Mouse (Mus musculus) hindbrain, embryonic 15.5 days (tissue): Measurements from ENCODE around the gene P2rx1. TPM values are rescaled to one million over a fixed set of nuclear protein-coding genes. Genes with fewer than 3 reads are reported as not detected.

Experiments
- ATAC-seq: fragments of 200-750 bp; cut with Nextera tagmentation; 2 replicates; pipeline ENCODE4 v1.8.0; 2017; ENCODE audit warnings: low read depth, moderate number of reproducible peaks, moderate TSS enrichment; ENCODE audit not compliant: low FRiP score
- H3K27ac ChIP-seq: fragments of 300-500 bp; sonication (generic); replicated peaks from 2 replicates; pipeline ENCODE4 v1.5.1; 2015; ENCODE audit warnings: mild to moderate bottlenecking, inconsistent platforms
- H3K27me3 ChIP-seq: fragments of 300-500 bp; sonication (generic); 2 replicates; pipeline ENCODE4 v1.6.1; 2015; ENCODE audit warnings: control low read depth, inconsistent platforms
- H3K36me3 ChIP-seq: fragments of 300-500 bp; sonication (generic); 2 replicates; pipeline ENCODE4 v1.6.1; 2015; ENCODE audit warnings: control low read depth, inconsistent platforms
- H3K4me1 ChIP-seq: fragments of 300-500 bp; sonication (generic); replicated peaks from 2 replicates; pipeline ENCODE4 v1.6.1; 2015; ENCODE audit warnings: control low read depth, inconsistent platforms
- H3K4me2 ChIP-seq: fragments of 300-500 bp; sonication (generic); 2 replicates; pipeline ENCODE4 v1.6.1; 2015; ENCODE audit warnings: moderate library complexity, mild to moderate bottlenecking, inconsistent platforms
- H3K4me3 ChIP-seq: fragments of 300-500 bp; sonication (generic); 2 replicates; pipeline ENCODE4 v1.5.1; 2015; ENCODE audit warnings: mild to moderate bottlenecking, inconsistent platforms
- H3K9ac ChIP-seq: fragments of 300-500 bp; sonication (generic); 2 replicates; pipeline ENCODE4 v1.6.1; 2015; ENCODE audit warnings: inconsistent platforms
- H3K9me3 ChIP-seq: fragments of 300-500 bp; sonication (generic); 2 replicates; pipeline ENCODE4 v1.6.1; 2016; ENCODE audit warnings: control low read depth, inconsistent platforms
- WGBS: fragments of 180-500 bp; shearing (Covaris S2); methylation state at CpG from one replicate; pipeline ENCODE4 v1.1.7; 2015; 5-methylcytosine and 5-hydroxymethylcytosine counted together
- polyA plus RNA-seq: library from polyadenylated mRNA; unstranded; fragments of >200 nt; fragmentation: Nextera tagmentation; extraction: Ambion mirVana; gene quantifications from 2 replicates; pipeline ENCODE4 v1.2.1, GENCODE M21; 2015

Gene P2rx1
- polyA plus RNA-seq, 1 experiment from 2014 or later, result 0.39 TPM

DNA sequence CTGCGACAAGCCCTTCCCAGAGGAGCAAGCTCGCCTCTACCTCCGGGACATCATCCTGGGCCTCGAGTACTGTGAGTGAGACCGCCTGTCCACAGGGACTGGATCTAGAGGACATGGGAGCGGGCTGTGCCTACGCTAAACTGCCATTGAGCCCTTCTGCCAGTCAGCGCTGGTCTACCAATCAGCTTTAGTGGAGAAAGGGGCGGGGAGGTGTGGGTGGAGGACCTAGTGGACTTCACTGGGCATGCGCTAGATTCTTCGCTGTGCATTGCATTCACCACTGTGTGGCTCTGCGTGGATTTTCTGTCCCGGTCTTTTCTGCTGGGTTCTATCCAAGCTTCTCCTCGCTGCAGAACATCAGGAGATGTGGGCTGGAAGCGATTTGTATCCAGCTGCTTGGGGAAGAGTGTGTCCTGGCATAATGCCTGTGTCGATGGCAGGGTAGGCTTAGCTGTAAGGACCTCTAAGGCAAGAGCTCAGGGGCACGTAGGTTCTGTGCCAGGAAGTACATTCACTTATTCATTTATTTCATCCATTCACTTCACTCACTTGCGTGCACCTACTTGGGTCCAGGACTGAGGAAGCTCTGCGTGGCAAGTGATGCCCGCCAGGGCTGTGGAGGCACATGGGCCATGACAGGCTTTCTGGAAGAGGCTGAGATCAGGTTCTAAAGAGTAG lies 32.1 kb downstream of the P2rx1 start:
- WGBS, result 25% methylated on average over 20 of the region's 20 CpGs
- Histone ChIP-seq H3K9ac (peak overlapping the region; percentile 32), H3K27me3 (no peaks in the 10 kb centered on the region), H3K9me3 (no peaks in the 10 kb centered on the region), H3K4me3 (peak overlapping the region; percentile 34), H3K4me2 (peak overlapping the region; percentile 67), H3K27ac (peak overlapping the region; percentile 72), H3K4me1 (peaks cover 10% of the 10 kb centered on the region), H3K36me3 (peaks cover 23% of the 10 kb centered on the region; the same call in 1 of the 2 replicates)
- peak; percentile 95 for ATAC-seq

- Histone ChIP-seq H3K4me2 (peak overlapping the region; percentile 67), H3K4me3 (no peak overlapping the region), H3K27me3 (no peaks in the 10 kb centered on the region), H3K9ac (peak overlapping the region; percentile 1), H3K27ac (peak overlapping the region; percentile 72), H3K4me1 (peaks cover 10% of the 10 kb centered on the region), H3K36me3 (peaks cover 28% of the 10 kb centered on the region; the same call in 1 of the 2 replicates), H3K9me3 (no peaks in the 10 kb centered on the region)
- 54% methylated on average over 5 of the region's 5 CpGs for WGBS
- no peak for ATAC-seq
Measured at GRCm38 (mm10) chr11:73031536-73031935, 32.6 kb downstream of the P2rx1 start.

DNA sequence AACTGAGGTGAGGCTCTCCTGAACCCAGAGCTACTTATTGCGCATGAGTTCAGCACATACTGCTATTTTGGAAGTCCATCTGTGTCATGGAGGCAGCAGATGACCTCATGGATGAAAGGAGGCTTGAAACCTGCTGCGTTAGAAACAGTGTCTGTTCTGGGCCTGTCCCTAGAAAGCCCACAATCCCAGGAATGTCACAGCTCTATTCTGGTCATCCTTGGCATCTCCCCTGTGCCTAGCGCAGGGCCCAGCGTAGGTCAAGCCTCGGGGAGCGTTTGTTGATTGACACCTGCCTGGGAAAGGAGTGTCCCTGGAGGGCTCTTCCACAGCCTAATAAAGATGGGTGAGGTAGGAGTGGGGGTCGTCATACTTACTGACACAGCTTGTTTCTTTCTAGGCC lies 37.2 kb downstream of the P2rx1 start:
- Histone ChIP-seq H3K4me2 (no peak overlapping the region), H3K27me3 (no peaks in the 10 kb centered on the region), H3K27ac (no peak overlapping the region), H3K9ac (no peak overlapping the region), H3K4me1 (peaks cover 7% of the 10 kb centered on the region), H3K36me3 (peaks cover 29% of the 10 kb centered on the region), H3K4me3 (no peak overlapping the region), H3K9me3 (no peaks in the 10 kb centered on the region)
- 81% methylated on average over 7 of the region's 7 CpGs for WGBS
- ATAC-seq, result no peak

DNA sequence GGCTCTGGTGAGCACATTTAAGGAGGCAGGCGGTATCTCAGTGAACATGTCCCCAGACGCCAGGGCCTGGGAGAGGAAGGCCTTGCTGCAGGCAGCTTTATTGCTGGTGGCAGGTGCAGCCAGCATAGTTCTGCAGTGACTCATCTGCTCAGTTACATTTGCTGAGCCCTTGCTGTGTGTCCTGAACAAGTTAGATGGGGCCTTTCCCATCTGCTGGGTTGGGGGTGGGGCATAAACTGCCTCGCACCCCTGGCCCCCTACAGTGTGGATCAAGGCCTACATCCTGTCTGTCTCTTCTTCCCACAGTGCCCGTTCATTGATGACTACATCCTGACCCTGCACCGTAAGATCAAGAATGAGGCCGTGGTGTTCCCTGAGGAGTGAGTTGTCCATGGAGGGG lies 38.0 kb downstream of the P2rx1 start:
- H3K4me3 ChIP-seq, result no peak overlapping the region
- peaks cover 29% of the 10 kb centered on the region for H3K36me3 ChIP-seq
- no peak for ATAC-seq
- H3K4me1 ChIP-seq, result no peaks in the 10 kb centered on the region
- H3K9ac ChIP-seq, result no peak overlapping the region
- no peaks in the 10 kb centered on the region for H3K27me3 ChIP-seq
- no peak overlapping the region for H3K4me2 ChIP-seq
- H3K27ac ChIP-seq, result no peak overlapping the region
- 51% methylated on average over 6 of the region's 6 CpGs for WGBS
- H3K9me3 ChIP-seq, result no peaks in the 10 kb centered on the region

DNA sequence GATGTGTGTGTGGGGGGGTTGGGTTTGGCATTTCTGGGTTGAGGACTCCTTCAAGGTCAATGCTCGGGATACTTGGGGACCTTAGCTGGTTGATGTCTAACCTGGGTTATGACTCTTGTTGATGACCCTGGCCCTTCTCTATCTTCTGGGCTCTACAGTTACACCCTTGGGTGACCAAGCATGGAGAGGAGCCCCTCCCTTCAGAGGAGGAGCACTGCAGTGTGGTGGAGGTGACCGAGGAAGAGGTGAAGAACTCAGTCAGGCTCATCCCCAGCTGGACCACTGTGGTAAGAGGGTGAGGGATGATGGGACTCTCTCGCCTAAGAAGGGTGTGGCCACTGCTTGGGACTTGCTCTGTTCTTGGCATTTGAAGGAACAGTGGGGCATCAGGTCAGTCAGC lies 38.8 kb downstream of the P2rx1 start:
- Histone ChIP-seq H3K27ac (no peak overlapping the region), H3K9ac (no peak overlapping the region), H3K9me3 (no peaks in the 10 kb centered on the region), H3K27me3 (no peaks in the 10 kb centered on the region), H3K4me2 (no peak overlapping the region), H3K4me3 (no peak overlapping the region), H3K4me1 (no peaks in the 10 kb centered on the region), H3K36me3 (peaks cover 29% of the 10 kb centered on the region)
- WGBS, result 91% methylated on average over 3 of the region's 3 CpGs
- no peak for ATAC-seq

- WGBS, result 62% methylated on average over 9 of the region's 9 CpGs
- ATAC-seq, result no peak; the same call in 1 of the 2 replicates
- Histone ChIP-seq H3K9me3 (no peaks in the 10 kb centered on the region), H3K4me1 (no peaks in the 10 kb centered on the region), H3K36me3 (peaks cover 21% of the 10 kb centered on the region), H3K4me2 (no peak overlapping the region), H3K9ac (no peak overlapping the region), H3K4me3 (no peak overlapping the region), H3K27ac (no peak overlapping the region), H3K27me3 (no peaks in the 10 kb centered on the region)
Measured at GRCm38 (mm10) chr11:73039102-73039799, 40.3 kb downstream of the P2rx1 start.

GRCm38 (mm10) chr11:73044229-73044755 lies 45.4 kb downstream of the P2rx1 start:
- H3K9ac ChIP-seq, result no peak overlapping the region
- no peaks in the 10 kb centered on the region for H3K27me3 ChIP-seq
- no peak for ATAC-seq
- H3K4me1 ChIP-seq, result peaks cover 9% of the 10 kb centered on the region
- no peak overlapping the region for H3K4me3 ChIP-seq
- H3K27ac ChIP-seq, result no peak overlapping the region
- WGBS, result 67% methylated on average over 6 of the region's 6 CpGs
- H3K4me2 ChIP-seq, result no peak overlapping the region
- H3K36me3 ChIP-seq, result no peaks in the 10 kb centered on the region
- H3K9me3 ChIP-seq, result no peaks in the 10 kb centered on the region

DNA sequence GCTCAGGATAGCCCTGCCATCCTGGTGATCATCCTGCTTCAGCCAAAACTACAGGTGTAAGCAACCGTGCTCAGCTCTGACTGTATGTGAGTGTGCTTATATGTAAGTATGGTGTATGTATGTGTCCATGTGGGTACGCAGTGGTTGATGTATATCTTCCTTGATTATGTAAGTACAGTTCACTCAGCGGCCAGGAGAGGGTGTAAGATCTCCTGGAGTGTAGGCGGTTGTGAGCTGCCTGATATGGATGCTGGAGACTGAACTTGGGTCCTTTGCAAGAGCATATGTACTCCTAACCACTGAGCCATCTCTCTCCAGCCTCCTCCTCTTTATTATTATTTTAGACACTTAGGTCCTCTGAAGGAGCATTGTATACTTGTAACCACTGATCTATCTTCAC lies 45.9 kb downstream of the P2rx1 start:
- ATAC-seq, result no peak

GRCm38 (mm10) chr11:73047542-73047996 lies 48.7 kb downstream of the P2rx1 start, which contains the start of gene Ncbp3:
TSS of gene Ncbp3 (plus strand) at chr11:73047783.
- under 1% methylated on average over 39 of the region's 39 CpGs for WGBS

More for the DNA sequence above, 45.9 kb downstream of the P2rx1 start:
- Histone ChIP-seq H3K27me3 (no peaks in the 10 kb centered on the region), H3K36me3 (no peaks in the 10 kb centered on the region), H3K9me3 (no peaks in the 10 kb centered on the region), H3K27ac (no peak overlapping the region), H3K4me3 (no peak overlapping the region), H3K4me2 (no peak overlapping the region), H3K9ac (no peak overlapping the region), H3K4me1 (peaks cover 13% of the 10 kb centered on the region)
- WGBS, result 75% methylated on average over 4 of the region's 4 CpGs

GRCm38 (mm10) chr11:73048030-73048876 lies 49.4 kb downstream of the P2rx1 start:
- Histone ChIP-seq H3K36me3 (peaks cover 11% of the 10 kb centered on the region), H3K27me3 (no peaks in the 10 kb centered on the region), H3K9ac (peak overlapping the region; percentile 78), H3K4me1 (peaks cover 16% of the 10 kb centered on the region), H3K4me3 (peak overlapping the region; percentile 57), H3K9me3 (no peaks in the 10 kb centered on the region), H3K27ac (peak overlapping the region; percentile 82), H3K4me2 (peak overlapping the region; percentile 65)
- 1% methylated on average over 55 of the region's 55 CpGs for WGBS
- ATAC-seq, result peak; percentile 73

More at GRCm38 (mm10) chr11:73047542-73047996, 48.7 kb downstream of the P2rx1 start, which contains the start of gene Ncbp3:
- H3K36me3 ChIP-seq, result peaks cover 10% of the 10 kb centered on the region
- H3K9ac ChIP-seq, result peak within 1 kb of the TSS; percentile 78
- peak; percentile 95 for ATAC-seq
- H3K27ac ChIP-seq, result peak within 1 kb of the TSS; percentile 82
- H3K4me1 ChIP-seq, result peaks cover 16% of the 10 kb centered on the region
- no peaks in the 10 kb centered on the region for H3K9me3 ChIP-seq
- H3K4me3 ChIP-seq, result peak within 1 kb of the TSS; percentile 57
- peak within 1 kb of the TSS; percentile 65 for H3K4me2 ChIP-seq
- H3K27me3 ChIP-seq, result no peaks in the 10 kb centered on the region

GRCm38 (mm10) chr11:73049335-73049734 lies 50.4 kb downstream of the P2rx1 start:
- Histone ChIP-seq H3K36me3 (peaks cover 20% of the 10 kb centered on the region), H3K9ac (peak overlapping the region; percentile 9; the same call in 1 of the 2 replicates), H3K27me3 (no peaks in the 10 kb centered on the region), H3K4me1 (peaks cover 16% of the 10 kb centered on the region), H3K27ac (0 out of 2 replicates have a peak overlapping the region, but pooled peaks have one; percentile 4), H3K4me2 (peak overlapping the region; percentile 65), H3K9me3 (no peaks in the 10 kb centered on the region), H3K4me3 (peak overlapping the region; percentile 57)
- 3% methylated on average over 4 of the region's 4 CpGs for WGBS
- no peak for ATAC-seq
